In the genomic region with DNA sequence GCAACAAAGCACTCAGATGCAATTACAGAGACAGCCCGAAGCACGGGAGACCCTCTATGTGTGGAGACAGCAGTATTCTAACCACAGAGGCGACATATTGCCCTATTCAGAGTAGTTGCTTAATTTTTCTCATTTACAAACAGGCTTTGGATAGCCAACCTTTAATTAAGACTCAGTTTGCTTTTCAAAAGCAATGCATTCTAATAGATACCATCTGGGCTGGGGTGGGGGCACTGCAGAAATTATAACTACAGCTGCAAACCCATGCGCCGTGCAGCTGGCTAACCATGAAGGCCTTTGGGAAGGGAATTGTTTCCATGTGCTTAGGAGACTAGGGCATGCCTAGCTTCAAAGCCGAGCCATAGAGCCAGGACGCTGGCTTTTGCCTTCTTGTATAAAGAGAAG, we compare ENCODE assay signal across 18 mouse cellular contexts. TPM values are rescaled to one million over a fixed set of nuclear protein-coding genes. Genes with fewer than 3 reads are reported as not detected.
A peak's percentile ranks its signal among the peaks of the same experiment; 100 is the strongest.
DNase-seq lines count a peak whose midpoint lies in the region; ATAC-seq and TF ChIP-seq lines count a peak whose summit lies in the region.
"Had no signal": no experiment of that assay in that cellular context is flagged by ENCODE, and none has a peak within 500 bp of the region (broad histone marks: within the 10 kb centered on the region; RNA-seq: fewer than 3 reads in every experiment).

No protein-coding gene starts in this region.

- WGBS in heart, embryonic 10.5 days = 81% methylated on average over 7 of the region's 7 CpGs
- WGBS in heart, embryonic 12.5 days = 85% methylated on average over 7 of the region's 7 CpGs
- 43% methylated on average over 7 of the region's 7 CpGs for WGBS in embryonic facial prominence, embryonic 10.5 days
- WGBS in forebrain, embryonic 16.5 days = 48% methylated on average over 7 of the region's 7 CpGs
- 22% methylated on average over 7 of the region's 7 CpGs for WGBS in limb, embryonic 14.5 days
- WGBS in kidney, adult 2 months = 89% methylated on average over 7 of the region's 7 CpGs

- H3K4me1 ChIP-seq in heart, embryonic 10.5 days = no peaks in the 10 kb centered on the region
- no peaks in the 10 kb centered on the region; the same call in 1 of the 2 replicates for H3K4me1 ChIP-seq in heart, embryonic 12.5 days (replicated peaks)
- H3K4me1 ChIP-seq in embryonic facial prominence, embryonic 10.5 days = peaks cover 31% of the 10 kb centered on the region
- 0 out of 2 replicates have a peak, but pooled peaks cover 2% of the 10 kb centered on the region for H3K4me1 ChIP-seq in forebrain, embryonic 16.5 days (replicated peaks; ENCODE audit: control insufficient read depth, insufficient read depth, low read length)
- H3K4me1 ChIP-seq in limb, embryonic 14.5 days (ENCODE audit: control insufficient read depth, insufficient read depth, low read length) = no peaks in the 10 kb centered on the region
- H3K4me1 ChIP-seq in kidney, adult 2 months (ENCODE audit: control insufficient read depth, insufficient read depth, low read length) = no peaks in the 10 kb centered on the region
- H3K4me1 ChIP-seq: hindbrain, embryonic 13.5 days; neural tube, embryonic 13.5 days had no signal

- TF ChIP-seq CTCF in kidney, adult 2 months (conservative IDR thresholded peaks at IDR 0.05; ENCODE audit: insufficient read depth, insufficient read length, low read depth, low read length) = no peak

- H3K9ac ChIP-seq in heart, embryonic 12.5 days = no peak overlapping the region
- H3K9ac ChIP-seq in forebrain, embryonic 16.5 days (replicated peaks; ENCODE audit: low read depth, low read length) = no peak overlapping the region
- H3K9ac ChIP-seq in limb, embryonic 14.5 days (ENCODE audit: low read depth, low read length, severe bottlenecking) = no peak overlapping the region
- H3K9ac ChIP-seq: hindbrain, embryonic 13.5 days; neural tube, embryonic 13.5 days had no signal

- no peaks in the 10 kb centered on the region for H3K27me3 ChIP-seq in heart, embryonic 10.5 days (ENCODE audit: insufficient read depth, poor library complexity, severe bottlenecking)
- H3K27me3 ChIP-seq in heart, embryonic 12.5 days (replicated peaks) = no peaks in the 10 kb centered on the region
- H3K27me3 ChIP-seq in embryonic facial prominence, embryonic 10.5 days (replicated peaks; ENCODE audit: low read depth, poor library complexity, severe bottlenecking) = no peaks in the 10 kb centered on the region
- H3K27me3 ChIP-seq in forebrain, embryonic 16.5 days (replicated peaks; ENCODE audit: control insufficient read depth, insufficient read depth, low read length) = no peaks in the 10 kb centered on the region
- H3K27me3 ChIP-seq in limb, embryonic 14.5 days (ENCODE audit: control insufficient read depth, insufficient read depth, low read length) = no peaks in the 10 kb centered on the region
- H3K27me3 ChIP-seq in kidney, adult 2 months (replicated peaks; ENCODE audit: control insufficient read depth, insufficient read depth, low read length) = no peaks in the 10 kb centered on the region
- H3K27me3 ChIP-seq: hindbrain, embryonic 13.5 days; neural tube, embryonic 13.5 days had no signal

- no peaks in the 10 kb centered on the region for H3K36me3 ChIP-seq in heart, embryonic 10.5 days
- H3K36me3 ChIP-seq in heart, embryonic 12.5 days = no peaks in the 10 kb centered on the region
- no peaks in the 10 kb centered on the region for H3K36me3 ChIP-seq in embryonic facial prominence, embryonic 10.5 days (replicated peaks)
- H3K36me3 ChIP-seq in forebrain, embryonic 16.5 days (ENCODE audit: control insufficient read depth, insufficient read depth) = no peaks in the 10 kb centered on the region
- no peaks in the 10 kb centered on the region for H3K36me3 ChIP-seq in limb, embryonic 14.5 days (ENCODE audit: control insufficient read depth, insufficient read depth, low read length)
- no peaks in the 10 kb centered on the region for H3K36me3 ChIP-seq in kidney, adult 2 months (ENCODE audit: control insufficient read depth, insufficient read depth, low read length)
- H3K36me3 ChIP-seq: hindbrain, embryonic 13.5 days; neural tube, embryonic 13.5 days had no signal

- H3K4me2 ChIP-seq in heart, embryonic 12.5 days = no peak overlapping the region
- H3K4me2 ChIP-seq in forebrain, embryonic 16.5 days (ENCODE audit: low read length) = no peak overlapping the region
- H3K4me2 ChIP-seq in limb, embryonic 14.5 days (replicated peaks; ENCODE audit: low read depth, low read length, severe bottlenecking) = no peak overlapping the region
- H3K4me2 ChIP-seq: hindbrain, embryonic 13.5 days; neural tube, embryonic 13.5 days had no signal

- no peak for TF ChIP-seq POLR2A in limb, embryonic 14.5 days (IDR thresholded peaks at IDR 0.05; ENCODE audit: borderline replicate concordance, extremely low read depth, insufficient read depth, insufficient read length)
- TF ChIP-seq POLR2A in kidney, adult 2 months (IDR thresholded peaks at IDR 0.05; ENCODE audit: low read depth, low read length) = no peak

- ATAC-seq in heart, embryonic 12.5 days (ENCODE audit: insufficient number of reproducible peaks, low FRiP score) = no peak
- ATAC-seq in forebrain, embryonic 16.5 days = peak; percentile 88
- no peak for ATAC-seq in limb, embryonic 14.5 days (ENCODE audit: low FRiP score, low read depth)
- ATAC-seq: intestine, embryonic 16.5 days had no signal

- no peak overlapping the region for H3K4me3 ChIP-seq in heart, embryonic 10.5 days
- H3K4me3 ChIP-seq in heart, embryonic 12.5 days = no peak overlapping the region
- no peak overlapping the region for H3K4me3 ChIP-seq in embryonic facial prominence, embryonic 10.5 days
- no peak overlapping the region for H3K4me3 ChIP-seq in forebrain, embryonic 16.5 days (replicated peaks; ENCODE audit: low read length)
- no peak overlapping the region for H3K4me3 ChIP-seq in limb, embryonic 14.5 days (replicated peaks; ENCODE audit: low read length)
- H3K4me3 ChIP-seq in kidney, adult 2 months (ENCODE audit: insufficient read depth, low read depth, low read length) = no peak overlapping the region
- H3K4me3 ChIP-seq: erythroblast, embryonic 14.5 days; hindbrain, embryonic 13.5 days; left cerebral cortex, adult 2 months; neural tube, embryonic 13.5 days had no signal

- no peak overlapping the region for H3K27ac ChIP-seq in heart, embryonic 10.5 days
- H3K27ac ChIP-seq in heart, embryonic 12.5 days (ENCODE audit: poor library complexity, severe bottlenecking) = no peak overlapping the region
- H3K27ac ChIP-seq in embryonic facial prominence, embryonic 10.5 days (replicated peaks) = peak overlapping the region; percentile 49; the same call in 1 of the 2 replicates
- H3K27ac ChIP-seq in forebrain, embryonic 16.5 days (ENCODE audit: low read length) = no peak overlapping the region
- H3K27ac ChIP-seq in limb, embryonic 14.5 days (replicated peaks; ENCODE audit: low read depth, low read length) = no peak overlapping the region
- no peak overlapping the region for H3K27ac ChIP-seq in kidney, adult 2 months (ENCODE audit: insufficient read depth, low read depth, low read length)
- H3K27ac ChIP-seq: hindbrain, embryonic 13.5 days; left cerebral cortex, adult 2 months; neural tube, embryonic 13.5 days had no signal

- DNase-seq in heart, embryonic 10.5 days (ENCODE audit: low spot score) = peak; percentile 19
- DNase-seq in embryonic facial prominence, embryonic 10.5 days (ENCODE audit: low spot score) = peak; percentile 79
- DNase-seq in limb, embryonic 14.5 days (ENCODE audit: low spot score) = peak; percentile 64
- DNase-seq in cerebellum, postnatal 14 days = no peak
- no peak for DNase-seq in kidney, adult 2 months
- DNase-seq: cerebellum, postnatal 36 days; heart, postnatal 10 days; kidney, postnatal 10 days; lung, adult 2 months; lung, postnatal 36 days; thymus, postnatal 36 days had no signal

- H3K9me3 ChIP-seq in heart, embryonic 10.5 days = no peaks in the 10 kb centered on the region
- H3K9me3 ChIP-seq in heart, embryonic 12.5 days (replicated peaks) = no peaks in the 10 kb centered on the region
- no peaks in the 10 kb centered on the region for H3K9me3 ChIP-seq in embryonic facial prominence, embryonic 10.5 days
- no peaks in the 10 kb centered on the region for H3K9me3 ChIP-seq in forebrain, embryonic 16.5 days (ENCODE audit: control insufficient read depth, low read length)
- H3K9me3 ChIP-seq in limb, embryonic 14.5 days (ENCODE audit: control insufficient read depth, low read length) = no peaks in the 10 kb centered on the region
- H3K9me3 ChIP-seq: hindbrain, embryonic 13.5 days; neural tube, embryonic 13.5 days had no signal

RNA-seq across cellular contexts. Expression of a gene that starts 29.6 kb away (rescaled TPM):
- polyA plus RNA-seq in heart, embryonic 10.5 days (2016; fragmentation: Nextera tagmentation; extraction: Ambion mirVana) = 72.3 and 96.5 TPM in 2 replicates
- 123 TPM in 2 replicates for polyA plus RNA-seq in heart, embryonic 12.5 days (2016; fragmentation: Nextera tagmentation; extraction: Ambion mirVana)
- 103 and 120 TPM in 2 replicates for polyA plus RNA-seq in embryonic facial prominence, embryonic 10.5 days (2016; fragmentation: Nextera tagmentation; extraction: Ambion mirVana)
- polyA plus RNA-seq in forebrain, embryonic 16.5 days (2015; fragmentation: Nextera tagmentation; extraction: Ambion mirVana) = 10.3 and 16.8 TPM in 2 replicates
- 295 and 361 TPM in 2 replicates for polyA plus RNA-seq in limb, embryonic 14.5 days (2012; rRNA removed)
- polyA plus RNA-seq in limb, embryonic 14.5 days (2014; fragmentation: Nextera tagmentation; extraction: Ambion mirVana) = 338 and 372 TPM in 2 replicates
- 17.1 and 20.9 TPM in 2 replicates for polyA plus RNA-seq in kidney, adult 2 months (2012; rRNA removed)
- polyA plus RNA-seq: erythroblast, embryonic 14.5 days had no signal

RNA-seq across cellular contexts. Expression of a gene that starts 57.6 kb away (rescaled TPM):
- polyA plus RNA-seq in heart, embryonic 10.5 days (2016; fragmentation: Nextera tagmentation; extraction: Ambion mirVana) = 1.4 and 2.8 TPM in 2 replicates
- polyA plus RNA-seq in heart, embryonic 12.5 days (2016; fragmentation: Nextera tagmentation; extraction: Ambion mirVana) = 3.0 and 4.9 TPM in 2 replicates
- 3.1 and 4.3 TPM in 2 replicates for polyA plus RNA-seq in embryonic facial prominence, embryonic 10.5 days (2016; fragmentation: Nextera tagmentation; extraction: Ambion mirVana)
- polyA plus RNA-seq in forebrain, embryonic 16.5 days (2015; fragmentation: Nextera tagmentation; extraction: Ambion mirVana) = 5.5 and 7.3 TPM in 2 replicates
- polyA plus RNA-seq in limb, embryonic 14.5 days (2012; rRNA removed) = 10.6 and 11.2 TPM in 2 replicates
- polyA plus RNA-seq in limb, embryonic 14.5 days (2014; fragmentation: Nextera tagmentation; extraction: Ambion mirVana) = 13.7 and 14.7 TPM in 2 replicates
- 1.0 and 1.5 TPM in 2 replicates for polyA plus RNA-seq in kidney, adult 2 months (2012; rRNA removed)

Comparison
In these comparisons a context has a peak if more than half of its experiments do, and no peak if none do; other contexts are left out.
1. DNase-seq: peak in heart, embryonic 10.5 days (single experiment), embryonic facial prominence, embryonic 10.5 days (single experiment) and limb, embryonic 14.5 days (single experiment); none in cerebellum, postnatal 14 days (0 of 2) and kidney, adult 2 months (single experiment).